Mouse (Mus musculus) retina, embryonic 14.5 days (tissue): Measurements from ENCODE around the gene Ttc3.

Experiments used
- DNase-seq: peaks from one replicate; pipeline ENCODE4 v3.0.0-alpha.2; 2015; ENCODE audit warnings: low spot score

Ttc3 gene

GRCm38 (mm10) chr16:94358091-94358490 is 12.3 kb upstream of the Ttc3 start:
- DNase-seq: no peak

DNA sequence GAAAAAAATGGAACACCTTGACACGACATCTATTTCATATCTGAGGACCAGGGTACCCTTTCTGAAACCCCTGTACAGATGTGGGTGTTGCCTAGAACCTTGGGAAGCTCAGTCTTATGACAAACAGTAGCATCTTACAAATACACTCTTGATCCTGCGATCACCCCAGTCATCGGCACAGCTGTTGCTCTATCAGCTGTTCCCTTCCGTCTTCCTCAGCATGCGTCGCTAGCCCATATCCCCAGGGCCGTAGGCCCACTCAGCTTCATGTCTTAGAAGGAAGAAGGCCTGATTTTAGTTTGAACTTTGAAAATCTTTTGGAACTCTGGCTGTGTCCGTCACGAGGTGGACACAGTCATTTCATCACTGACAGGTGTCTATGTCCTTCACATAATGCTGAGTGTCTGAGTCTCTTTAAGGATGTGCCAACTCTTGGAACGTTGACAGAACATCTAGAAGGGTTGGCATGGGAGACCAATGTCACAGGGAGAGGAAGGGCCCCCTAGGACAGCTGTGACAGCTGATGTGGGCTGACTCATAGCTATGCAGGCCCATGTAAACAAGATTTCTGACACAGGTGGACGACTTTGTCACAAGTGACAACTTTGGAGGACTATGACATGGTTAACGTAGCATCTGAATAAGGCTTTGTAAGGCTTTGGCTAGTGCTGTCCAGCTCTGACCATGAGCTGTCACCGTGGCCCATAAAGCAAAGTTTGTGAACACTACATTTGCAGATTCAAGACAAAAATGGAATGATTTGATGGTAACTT is 9.7 kb upstream of the Ttc3 start:
- DNase-seq: no peak

DNA sequence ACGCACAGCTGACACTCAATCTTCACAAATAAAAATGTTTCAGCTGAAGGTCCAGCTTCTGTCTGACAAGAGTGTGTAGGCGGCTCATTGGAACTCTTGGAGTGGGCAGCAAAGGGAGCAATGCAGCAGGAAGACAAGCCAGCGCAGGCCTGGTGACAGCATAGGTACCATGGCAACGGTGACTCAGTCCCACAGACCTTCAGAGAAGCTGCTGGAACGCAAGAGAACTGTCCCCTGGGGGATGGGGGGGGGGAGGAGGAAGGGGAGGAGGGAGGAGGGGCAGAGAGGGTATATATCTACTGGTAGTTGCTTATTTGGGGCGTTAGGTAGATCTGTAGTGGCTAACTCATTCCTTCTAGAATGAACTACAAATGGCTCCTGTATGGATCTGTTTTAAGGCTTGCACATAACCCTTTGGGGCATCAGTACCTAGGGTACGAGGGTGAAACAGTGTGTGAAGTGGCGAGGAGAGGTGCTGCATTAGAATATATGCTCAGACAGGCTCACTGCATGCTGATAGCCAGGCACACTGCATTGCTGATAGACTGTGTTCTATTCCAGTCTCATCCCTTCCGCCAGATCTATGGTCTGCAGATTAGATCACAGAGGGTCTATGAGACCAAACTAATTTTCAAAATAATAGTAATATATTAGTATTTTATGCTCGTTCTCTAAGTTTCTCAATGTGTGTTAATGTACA is 8.1 kb upstream of the Ttc3 start:
- peak; percentile 43 for DNase-seq

DNA sequence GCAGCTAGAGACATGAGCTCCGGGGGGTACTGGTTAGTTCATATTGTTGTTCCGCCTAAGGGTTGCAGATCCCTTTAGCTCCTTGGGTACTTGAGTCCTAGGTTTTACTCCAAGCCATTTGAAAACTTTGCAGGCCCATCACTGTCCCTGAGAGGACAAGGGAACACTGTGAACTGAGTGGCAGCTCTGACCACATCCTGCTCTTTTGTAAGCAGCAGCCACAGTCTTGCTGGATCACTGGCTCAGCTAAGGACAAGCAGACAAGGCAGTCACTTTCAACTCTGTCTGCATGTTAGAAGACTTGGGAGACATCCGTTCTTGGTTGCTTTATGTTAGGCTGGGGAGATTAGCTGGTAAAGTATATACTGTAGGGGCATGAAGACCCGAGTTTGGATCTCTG is 6.6 kb upstream of the Ttc3 start:
- no peak for DNase-seq

GRCm38 (mm10) chr16:94365435-94365834 is 5.0 kb upstream of the Ttc3 start:
- DNase-seq: no peak

GRCm38 (mm10) chr16:94369596-94370172 is 734 bp upstream of the Ttc3 start:
- peak; percentile 9 for DNase-seq

DNA sequence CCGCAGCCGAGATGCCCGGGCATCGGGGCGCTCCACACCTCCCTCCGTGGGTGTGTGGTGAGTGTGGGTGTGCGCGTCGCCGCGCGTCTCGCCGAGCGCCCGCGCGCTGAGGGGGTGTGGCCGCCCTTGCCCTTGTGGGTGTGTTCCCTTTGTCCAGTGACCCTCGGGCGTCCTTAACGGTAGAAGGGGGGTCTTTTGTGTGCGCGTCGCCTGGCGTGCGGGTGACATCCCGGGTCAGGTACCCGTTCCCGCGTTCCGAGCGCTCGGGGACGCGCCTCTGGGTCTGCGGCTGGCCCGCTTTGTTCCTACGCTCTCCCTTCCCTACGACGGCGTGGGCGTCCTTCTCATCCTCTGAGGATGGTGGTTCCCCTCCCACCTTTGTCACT is 490 bp downstream of the Ttc3 start:
- no peak for DNase-seq

DNA sequence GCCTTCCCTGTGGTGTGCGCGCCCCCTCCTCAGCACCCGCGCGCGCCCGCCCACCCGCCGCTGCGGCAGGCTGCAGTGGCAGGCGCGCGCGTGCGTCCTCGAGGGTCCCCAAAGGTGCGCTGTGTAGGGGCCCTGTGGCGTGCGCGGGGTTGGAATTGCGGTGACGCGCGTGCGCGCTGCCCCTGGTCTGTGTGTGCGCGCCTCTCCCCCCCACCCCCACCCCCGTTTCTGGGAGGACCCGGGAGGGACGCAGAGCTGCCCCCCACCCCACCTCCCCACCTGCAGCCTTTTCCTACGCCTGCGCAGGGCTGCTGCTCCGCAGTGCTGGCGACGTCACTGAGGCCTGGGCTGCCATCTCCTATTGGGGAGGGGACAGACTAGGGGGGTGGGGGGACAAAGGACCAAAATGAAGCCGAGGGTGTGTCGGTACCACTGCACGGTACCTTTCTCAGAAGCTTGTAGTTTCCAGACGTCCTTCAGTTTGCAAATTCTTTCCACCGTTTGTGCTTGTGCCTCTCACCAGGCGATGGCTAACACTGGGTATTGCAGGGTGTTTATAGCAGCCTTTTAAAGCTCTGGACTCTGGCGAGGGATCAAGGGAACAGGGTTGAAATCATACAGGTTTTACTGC is 998 bp downstream of the Ttc3 start, which contains the start of gene Pigp:
Gene Pigp (minus strand): TSS at position 542 of the 631 bp plus-strand sequence.
- DNase-seq: peak; percentile 82

- DNase-seq: no peak
Observed at GRCm38 (mm10) chr16:94379386-94379785, 9.0 kb downstream of the Ttc3 start.

DNA sequence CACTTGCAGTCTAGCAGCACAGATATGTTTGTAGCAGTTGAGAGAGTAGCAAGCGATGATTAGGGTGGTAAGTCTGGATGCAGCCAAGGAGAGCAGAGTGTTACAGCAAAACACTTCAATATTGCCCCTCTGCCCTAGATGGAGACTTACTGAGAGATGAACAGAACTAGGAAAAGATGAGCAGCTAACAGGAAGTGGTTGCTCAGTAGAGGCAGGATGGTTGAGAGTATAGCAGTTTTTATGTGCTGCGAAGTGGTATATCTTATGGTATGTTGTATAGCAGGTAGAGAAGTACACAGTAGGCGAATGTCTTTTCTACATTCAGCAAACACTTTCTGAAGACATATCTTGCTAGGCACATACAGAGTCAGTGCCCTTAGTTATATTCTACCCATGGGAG is 12.9 kb downstream of the Ttc3 start:
- no peak for DNase-seq

DNA sequence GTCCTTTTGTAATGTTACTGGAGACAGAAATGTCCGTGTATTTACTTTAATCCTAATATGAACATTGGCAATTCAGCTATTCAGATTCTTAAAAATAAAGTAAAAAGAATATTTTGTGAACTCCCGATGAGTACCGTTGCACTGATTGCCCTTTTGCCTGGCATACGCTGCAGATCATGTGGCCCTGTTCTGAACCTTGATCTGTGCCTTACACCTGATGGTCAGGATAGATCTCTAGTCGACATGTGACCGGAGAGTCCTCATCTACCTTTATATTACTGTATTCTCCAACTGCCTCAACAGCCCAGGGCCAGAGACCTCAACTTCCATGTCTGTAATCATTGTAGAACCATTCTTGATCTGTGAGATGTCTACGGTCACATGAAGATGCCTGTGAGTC is 17.3 kb downstream of the Ttc3 start:
- no peak for DNase-seq

GRCm38 (mm10) chr16:94392299-94392698 is 21.9 kb downstream of the Ttc3 start:
- DNase-seq: no peak

- no peak for DNase-seq
Observed at GRCm38 (mm10) chr16:94395051-94395450, 24.6 kb downstream of the Ttc3 start.

- no peak for DNase-seq
Observed at GRCm38 (mm10) chr16:94396641-94397040, 26.2 kb downstream of the Ttc3 start.

GRCm38 (mm10) chr16:94399141-94399540 is 28.7 kb downstream of the Ttc3 start:
- DNase-seq: no peak

GRCm38 (mm10) chr16:94401636-94402035 is 31.2 kb downstream of the Ttc3 start:
- no peak for DNase-seq

- DNase-seq: no peak
Observed at GRCm38 (mm10) chr16:94402185-94402584, 31.8 kb downstream of the Ttc3 start.

GRCm38 (mm10) chr16:94411287-94411686 is 40.9 kb downstream of the Ttc3 start:
- DNase-seq: no peak

DNA sequence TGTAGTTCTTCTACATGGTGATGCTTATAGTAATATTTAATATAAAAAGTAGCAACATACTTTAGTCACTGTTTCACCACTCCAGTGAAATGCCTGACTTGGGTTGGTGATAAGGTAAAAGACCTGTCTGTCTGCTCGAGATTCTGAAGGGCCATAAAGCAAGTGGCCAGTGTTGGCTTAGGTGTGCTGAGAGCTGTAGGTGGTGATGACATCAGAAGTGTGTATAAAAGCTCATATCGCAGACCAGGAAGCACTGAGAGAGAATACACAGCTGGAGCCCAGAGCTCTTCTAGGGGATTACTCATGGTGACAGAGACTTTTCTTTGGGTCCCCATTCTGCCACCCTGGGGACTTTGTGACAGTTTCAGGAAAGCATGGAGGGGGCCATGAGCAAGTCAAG is 41.8 kb downstream of the Ttc3 start:
- no peak for DNase-seq

DNA sequence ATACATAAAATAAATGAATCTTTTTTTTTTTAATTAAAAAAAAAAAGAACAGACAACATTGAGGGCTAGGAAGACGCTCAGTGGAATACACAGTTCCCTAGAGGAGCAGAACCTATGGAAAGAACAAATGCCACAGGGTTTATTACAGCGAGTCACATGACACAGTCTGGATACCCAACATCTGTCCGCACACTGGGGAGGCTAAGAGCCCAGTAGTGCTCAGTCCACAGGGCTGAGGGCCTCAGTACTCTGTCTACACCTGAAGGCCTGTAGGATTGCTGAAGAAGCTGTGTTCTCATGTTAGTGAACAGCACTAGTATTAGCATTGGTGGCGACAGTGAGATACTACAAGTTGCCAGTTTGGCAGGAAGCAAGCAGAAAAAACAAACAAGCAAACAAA is 42.3 kb downstream of the Ttc3 start:
- no peak for DNase-seq

DNA sequence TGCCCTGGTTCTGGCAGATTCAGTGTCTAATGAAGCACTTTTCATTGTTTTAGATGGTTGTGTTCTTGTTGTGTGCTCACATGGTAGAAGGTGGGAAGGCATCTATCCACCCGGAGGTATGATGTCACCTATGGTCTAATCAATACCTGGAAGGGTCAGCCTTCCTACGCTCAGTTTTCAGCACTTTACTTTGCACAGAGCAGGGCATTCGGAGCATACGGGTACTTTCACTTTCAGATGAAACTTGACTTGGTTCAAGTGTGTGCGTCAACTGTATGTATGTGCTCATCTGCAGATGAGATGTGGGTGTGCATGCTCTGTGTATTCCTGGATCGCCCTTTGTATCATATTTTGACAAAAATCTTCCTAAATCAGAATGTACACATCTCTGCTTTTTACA is 43.7 kb downstream of the Ttc3 start:
- no peak for DNase-seq

- no peak for DNase-seq
Observed at GRCm38 (mm10) chr16:94420498-94420897, 50.1 kb downstream of the Ttc3 start.

DNA sequence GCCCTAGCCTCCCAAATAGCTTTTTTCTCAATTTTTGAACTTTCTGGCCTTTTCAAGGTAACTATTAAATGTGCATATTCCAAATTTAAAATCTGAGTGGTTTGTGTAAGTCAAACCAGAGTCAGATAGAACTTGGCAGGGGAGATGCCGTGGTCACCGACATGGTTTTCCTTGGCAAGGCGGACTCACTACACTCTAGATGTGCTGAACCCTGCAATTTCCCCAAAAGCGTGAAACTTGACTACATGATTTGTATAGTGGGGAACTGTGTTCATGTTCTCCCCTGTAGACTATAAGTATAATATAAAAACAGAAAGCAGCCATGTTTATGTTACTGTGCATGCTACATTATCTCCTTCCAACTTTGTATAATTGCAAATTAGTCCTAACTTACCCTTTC is 58.5 kb downstream of the Ttc3 start:
- DNase-seq: no peak
